Mouse (Mus musculus): ENCODE data around the gene Cdkn3.
"Not testable (repeated sequence)": the region's sequence is repeated elsewhere in the genome, so short reads cannot be mapped to it uniquely, and the experiment has no call there.

Gene Cdkn3

GRCm38 (mm10) chr14:46785247-46785646 lies 24.9 kb downstream of the Cdkn3 start:
- DNase-seq, result no peak

GRCm38 (mm10) chr14:46787454-46787786 lies 27.1 kb downstream of the Cdkn3 start:
- no peak for DNase-seq

GRCm38 (mm10) chr14:46787787-46788504 lies 27.6 kb downstream of the Cdkn3 start, which contains the start of gene Cnih1:
Gene Cnih1 (minus strand): TSS chr14:46788411.
- peak; percentile 94 for DNase-seq

GRCm38 (mm10) chr14:46788505-46788901 lies 28.2 kb downstream of the Cdkn3 start:
- DNase-seq, result no peak

GRCm38 (mm10) chr14:46790303-46790702 lies 30.0 kb downstream of the Cdkn3 start:
- DNase-seq, result peak; percentile 25

- DNase-seq, result no peak
These were observed 30.4 kb downstream of the Cdkn3 start for GRCm38 (mm10) chr14:46790723-46791122.

GRCm38 (mm10) chr14:46794157-46794556 lies 33.8 kb downstream of the Cdkn3 start:
- DNase-seq, result no peak

GRCm38 (mm10) chr14:46800684-46801345 lies 40.5 kb downstream of the Cdkn3 start:
- DNase-seq, result no peak

GRCm38 (mm10) chr14:46803259-46803658 lies 42.9 kb downstream of the Cdkn3 start:
- no peak for DNase-seq

- peak; percentile 30 for DNase-seq
These were observed 43.5 kb downstream of the Cdkn3 start for GRCm38 (mm10) chr14:46803791-46804190.

GRCm38 (mm10) chr14:46806186-46806585 lies 45.8 kb downstream of the Cdkn3 start:
- DNase-seq, result no peak

GRCm38 (mm10) chr14:46807927-46808326 lies 47.6 kb downstream of the Cdkn3 start:
- DNase-seq, result no peak

GRCm38 (mm10) chr14:46815640-46816039 lies 55.3 kb downstream of the Cdkn3 start:
- no peak for DNase-seq

- no peak for DNase-seq
These were observed 56.7 kb downstream of the Cdkn3 start for GRCm38 (mm10) chr14:46816916-46817622.

GRCm38 (mm10) chr14:46818743-46819142 lies 58.4 kb downstream of the Cdkn3 start:
- DNase-seq, result no peak

- DNase-seq, result not testable (repeated sequence)
These were observed 59.6 kb downstream of the Cdkn3 start for GRCm38 (mm10) chr14:46819961-46820360.
